Mouse (Mus musculus) G1E (cell line): ENCODE data around the gene Fam78b.

Experiments
- CTCF ChIP-seq: IDR thresholded peaks from 2 replicates; pipeline ENCODE4 v1.5.1; 2012; ENCODE audit warnings: low read depth, low read length, inconsistent platforms, mixed read lengths
- GATA1 ChIP-seq: IDR thresholded peaks from 2 replicates; pipeline ENCODE4 v1.6.1; 2012; ENCODE audit warnings: borderline replicate concordance, low read length, inconsistent platforms, mixed read lengths
- TAL1 ChIP-seq: conservative IDR thresholded peaks from 2 replicates; pipeline ENCODE4 v1.6.1; 2012; ENCODE audit warnings: low read depth, low read length, inconsistent platforms, mixed read lengths

DNA sequence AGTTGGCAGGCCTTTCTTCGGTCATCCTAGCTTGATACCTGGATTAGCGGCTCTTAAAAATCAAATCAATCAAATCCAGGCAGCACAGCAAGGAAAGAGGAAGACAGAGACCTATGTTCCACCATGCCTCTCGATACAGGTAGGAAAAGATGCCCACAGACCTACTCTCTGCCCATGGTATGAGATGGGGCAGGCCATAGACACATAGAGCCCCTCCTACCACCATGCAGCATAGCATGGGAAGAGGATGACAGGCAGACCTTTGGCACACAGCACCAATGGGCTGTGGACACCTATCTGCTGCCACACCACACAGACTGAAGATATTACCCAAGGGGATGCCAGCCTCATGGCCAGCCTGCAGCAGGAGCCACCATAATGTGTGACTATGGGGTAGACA lies 124.7 kb downstream of the Fam78b start:
- TF ChIP-seq CTCF (no peak), TAL1 (no peak), GATA1 (no peak)
